Mouse (Mus musculus): Measurements from ENCODE around the gene Plcb4. TPM values are rescaled to one million over a fixed set of nuclear protein-coding genes. Genes with fewer than 3 reads are reported as not detected.

The Plcb4 gene
- polyA plus RNA-seq (2012; rRNA removed): 3.5 and 3.7 TPM in 2 replicates

DNA sequence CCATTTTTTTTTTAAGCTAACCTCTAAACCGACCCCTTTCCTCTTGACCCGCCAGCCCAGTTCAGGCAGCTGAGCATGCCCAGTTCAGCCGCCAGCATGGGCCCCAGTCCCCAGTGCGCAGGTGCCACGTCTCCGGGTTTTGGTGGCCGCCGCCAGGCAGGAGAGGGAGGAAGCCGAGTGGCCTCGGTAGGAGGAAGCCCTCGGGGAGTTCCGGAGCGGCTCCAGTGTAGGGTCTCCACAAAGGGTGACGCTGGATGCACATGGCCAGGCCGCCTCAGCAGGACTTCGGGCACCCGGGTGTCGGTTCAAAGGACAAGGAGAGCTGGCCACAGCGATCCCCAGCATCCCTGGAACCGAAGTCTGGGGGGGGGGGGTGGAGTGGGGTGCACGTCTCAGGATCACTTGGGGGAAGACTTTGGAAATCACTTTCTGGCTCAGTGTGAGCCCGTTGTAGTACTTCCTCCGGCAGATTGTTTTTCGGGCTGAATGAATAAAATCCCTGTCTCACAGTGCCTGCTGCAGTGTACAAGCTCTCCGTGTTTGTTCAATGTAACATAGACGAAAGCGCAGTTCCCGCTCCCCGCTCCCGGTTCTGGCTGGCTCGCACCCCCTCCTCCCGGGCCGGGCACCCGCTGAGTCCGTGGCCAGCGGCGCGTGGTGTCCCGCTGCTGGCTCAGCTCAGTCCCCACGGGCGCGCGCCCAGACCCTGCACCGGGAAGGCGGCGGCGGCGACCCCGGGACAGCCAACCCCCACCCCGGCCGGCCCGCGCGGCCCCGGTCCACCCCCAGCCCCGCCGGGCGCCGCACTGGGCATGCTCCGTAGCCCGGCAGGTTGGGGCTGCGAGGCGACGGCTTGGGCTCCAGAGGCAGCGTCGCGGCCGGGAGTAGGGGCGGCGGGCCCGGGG lies at the start of gene Plcb4:
Gene Plcb4, plus strand, starts transcription at position 526 of the 905 bp plus-strand sequence.
- 2% methylated on average over 70 of the region's 71 CpGs for WGBS
- Histone ChIP-seq H3K4me1 (replicated peaks; ENCODE audit: control insufficient read depth, insufficient read depth, low read length) (no peaks in the 10 kb centered on the region), H3K27me3 (ENCODE audit: control insufficient read depth, insufficient read depth, low read length) (no peaks in the 10 kb centered on the region), H3K4me3 (ENCODE audit: control insufficient read depth, insufficient read depth, low read length) (peak within 1 kb of the TSS; percentile 73), H3K36me3 (ENCODE audit: control insufficient read depth, insufficient read depth, low read length) (no peaks in the 10 kb centered on the region), H3K27ac (ENCODE audit: control insufficient read depth, insufficient read depth, low read length) (peak within 1 kb of the TSS; percentile 5; the same call in 1 of the 2 replicates)
- TF ChIP-seq POLR2A (IDR thresholded peaks at IDR 0.05; ENCODE audit: control insufficient read depth, extremely low read depth, insufficient read depth, low read length, poor library complexity): peak; percentile 63; the same call in 1 of the 2 replicates
- no peak for TF ChIP-seq CTCF (IDR thresholded peaks at IDR 0.05; ENCODE audit: borderline replicate concordance, control insufficient read depth, extremely low read depth, insufficient read depth, low read length, poor library complexity)
- DNase-seq: peak; percentile 89

DNA sequence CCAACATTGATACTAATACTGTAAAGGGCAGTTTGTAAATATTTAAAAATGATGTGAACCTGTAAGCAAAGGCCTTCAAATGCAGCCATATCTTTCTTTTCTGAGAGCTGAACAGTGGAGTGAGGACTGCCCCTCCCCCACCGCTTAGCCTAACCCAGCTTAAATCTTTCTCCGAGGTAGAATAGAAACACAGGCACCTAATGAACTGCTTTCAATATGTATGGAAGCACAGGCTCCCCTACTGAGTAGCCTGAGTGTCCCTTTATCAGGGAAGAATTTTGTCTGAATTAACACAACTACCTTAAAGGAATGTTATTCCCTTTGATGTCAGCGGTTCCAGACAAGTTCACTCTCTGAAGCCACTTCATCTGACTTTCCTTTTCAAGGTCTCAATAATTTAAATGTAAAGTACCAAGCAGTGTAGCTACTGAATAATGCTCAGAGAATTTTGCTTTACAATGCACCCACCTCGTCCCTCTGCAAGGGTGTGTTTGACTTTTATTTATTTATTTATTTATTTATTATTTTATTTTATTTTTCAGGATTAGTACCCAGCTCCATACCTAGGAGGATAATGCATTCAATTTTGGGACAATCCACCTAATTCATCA lies 44.1 kb upstream of the Plcb4 start:
- no peak overlapping the region for H3K27ac ChIP-seq (ENCODE audit: control insufficient read depth, insufficient read depth, low read length)
- 84% methylated on average over 4 of the region's 4 CpGs for WGBS
- no peak for TF ChIP-seq POLR2A (IDR thresholded peaks at IDR 0.05; ENCODE audit: control insufficient read depth, extremely low read depth, insufficient read depth, low read length, poor library complexity)
- TF ChIP-seq CTCF (IDR thresholded peaks at IDR 0.05; ENCODE audit: borderline replicate concordance, control insufficient read depth, extremely low read depth, insufficient read depth, low read length, poor library complexity): no peak
- H3K4me1 ChIP-seq (replicated peaks; ENCODE audit: control insufficient read depth, insufficient read depth, low read length): no peaks in the 10 kb centered on the region
- no peak overlapping the region for H3K4me3 ChIP-seq (ENCODE audit: control insufficient read depth, insufficient read depth, low read length)
- no peaks in the 10 kb centered on the region for H3K27me3 ChIP-seq (ENCODE audit: control insufficient read depth, insufficient read depth, low read length)
- DNase-seq: no peak
- H3K36me3 ChIP-seq (ENCODE audit: control insufficient read depth, insufficient read depth, low read length): no peaks in the 10 kb centered on the region

DNA sequence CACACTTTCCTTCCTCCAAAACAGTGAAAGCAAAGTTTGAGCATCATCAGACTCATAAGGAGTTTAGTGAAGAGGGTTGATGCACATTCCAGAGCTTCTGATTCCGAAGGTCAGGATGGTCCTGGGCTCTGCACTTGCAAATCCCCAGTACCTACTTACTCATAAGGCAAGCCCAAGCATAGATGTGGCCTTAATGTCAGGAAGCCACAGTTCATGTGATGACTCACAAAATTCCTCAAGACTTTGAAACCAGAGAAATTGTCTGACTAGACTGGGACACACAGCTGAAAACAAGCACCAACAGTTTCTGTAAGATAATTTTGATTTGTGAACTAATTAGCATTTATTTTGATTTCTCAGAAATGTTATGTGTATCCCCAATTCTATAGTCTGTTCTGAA lies 42.7 kb upstream of the Plcb4 start:
- Histone ChIP-seq H3K4me1 (replicated peaks; ENCODE audit: control insufficient read depth, insufficient read depth, low read length) (no peaks in the 10 kb centered on the region), H3K4me3 (ENCODE audit: control insufficient read depth, insufficient read depth, low read length) (no peak overlapping the region), H3K27ac (ENCODE audit: control insufficient read depth, insufficient read depth, low read length) (no peak overlapping the region), H3K27me3 (ENCODE audit: control insufficient read depth, insufficient read depth, low read length) (no peaks in the 10 kb centered on the region), H3K36me3 (ENCODE audit: control insufficient read depth, insufficient read depth, low read length) (no peaks in the 10 kb centered on the region)
- DNase-seq: no peak
- WGBS: 75% methylated on average over 1 of the region's 1 CpGs
- no peak for TF ChIP-seq POLR2A (IDR thresholded peaks at IDR 0.05; ENCODE audit: control insufficient read depth, extremely low read depth, insufficient read depth, low read length, poor library complexity)
- no peak for TF ChIP-seq CTCF (IDR thresholded peaks at IDR 0.05; ENCODE audit: borderline replicate concordance, control insufficient read depth, extremely low read depth, insufficient read depth, low read length, poor library complexity)

DNA sequence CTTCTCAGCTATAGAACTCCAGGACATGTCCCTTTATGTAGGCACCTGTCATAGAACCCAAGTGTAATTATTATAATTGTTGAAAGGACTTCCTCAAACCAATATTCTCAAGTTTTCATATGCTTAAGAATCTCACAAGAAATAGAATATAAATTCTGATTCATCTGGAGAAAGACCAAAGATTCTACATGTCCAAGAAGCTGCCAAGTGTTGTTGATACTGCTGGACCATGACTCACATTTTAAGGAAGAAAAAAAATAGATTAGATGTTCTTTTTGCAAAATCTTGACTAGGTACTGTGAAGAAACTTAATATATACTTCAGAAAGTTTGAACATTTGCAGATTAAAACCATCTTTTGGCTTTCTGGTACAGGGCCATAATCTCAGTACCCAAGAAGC lies 40.3 kb upstream of the Plcb4 start:
- Histone ChIP-seq H3K27me3 (ENCODE audit: control insufficient read depth, insufficient read depth, low read length) (no peaks in the 10 kb centered on the region), H3K36me3 (ENCODE audit: control insufficient read depth, insufficient read depth, low read length) (no peaks in the 10 kb centered on the region), H3K4me3 (ENCODE audit: control insufficient read depth, insufficient read depth, low read length) (no peak overlapping the region), H3K27ac (ENCODE audit: control insufficient read depth, insufficient read depth, low read length) (no peak overlapping the region), H3K4me1 (replicated peaks; ENCODE audit: control insufficient read depth, insufficient read depth, low read length) (no peaks in the 10 kb centered on the region)
- no peak for DNase-seq
- no peak for TF ChIP-seq POLR2A (IDR thresholded peaks at IDR 0.05; ENCODE audit: control insufficient read depth, extremely low read depth, insufficient read depth, low read length, poor library complexity)
- no peak for TF ChIP-seq CTCF (IDR thresholded peaks at IDR 0.05; ENCODE audit: borderline replicate concordance, control insufficient read depth, extremely low read depth, insufficient read depth, low read length, poor library complexity)

DNA sequence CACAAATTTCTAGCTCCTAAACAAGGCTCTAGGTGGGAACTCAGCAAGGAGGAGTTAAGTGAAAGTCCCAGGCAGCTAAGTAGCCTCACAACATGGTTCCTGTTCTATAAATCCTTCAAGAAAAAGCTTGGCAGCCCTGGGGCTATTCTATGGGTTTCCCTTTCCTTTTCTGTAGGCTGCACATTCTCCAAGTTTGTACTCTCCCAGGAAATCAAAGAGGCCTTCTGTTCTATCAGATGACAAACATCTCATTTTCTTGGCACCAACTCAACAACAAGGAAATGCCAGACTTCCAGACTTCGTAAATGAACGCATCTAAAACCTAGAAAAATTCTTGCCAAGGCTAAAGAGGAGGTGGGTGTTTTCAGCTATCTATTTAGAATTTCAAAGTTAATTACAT lies 38.9 kb upstream of the Plcb4 start:
- no peaks in the 10 kb centered on the region for H3K36me3 ChIP-seq (ENCODE audit: control insufficient read depth, insufficient read depth, low read length)
- H3K4me1 ChIP-seq (replicated peaks; ENCODE audit: control insufficient read depth, insufficient read depth, low read length): no peaks in the 10 kb centered on the region
- 77% methylated on average over 2 of the region's 2 CpGs for WGBS
- TF ChIP-seq CTCF (IDR thresholded peaks at IDR 0.05; ENCODE audit: borderline replicate concordance, control insufficient read depth, extremely low read depth, insufficient read depth, low read length, poor library complexity) (no peak), POLR2A (IDR thresholded peaks at IDR 0.05; ENCODE audit: control insufficient read depth, extremely low read depth, insufficient read depth, low read length, poor library complexity) (no peak)
- H3K27ac ChIP-seq (ENCODE audit: control insufficient read depth, insufficient read depth, low read length): no peak overlapping the region
- H3K4me3 ChIP-seq (ENCODE audit: control insufficient read depth, insufficient read depth, low read length): no peak overlapping the region
- DNase-seq: no peak
- no peaks in the 10 kb centered on the region for H3K27me3 ChIP-seq (ENCODE audit: control insufficient read depth, insufficient read depth, low read length)

DNA sequence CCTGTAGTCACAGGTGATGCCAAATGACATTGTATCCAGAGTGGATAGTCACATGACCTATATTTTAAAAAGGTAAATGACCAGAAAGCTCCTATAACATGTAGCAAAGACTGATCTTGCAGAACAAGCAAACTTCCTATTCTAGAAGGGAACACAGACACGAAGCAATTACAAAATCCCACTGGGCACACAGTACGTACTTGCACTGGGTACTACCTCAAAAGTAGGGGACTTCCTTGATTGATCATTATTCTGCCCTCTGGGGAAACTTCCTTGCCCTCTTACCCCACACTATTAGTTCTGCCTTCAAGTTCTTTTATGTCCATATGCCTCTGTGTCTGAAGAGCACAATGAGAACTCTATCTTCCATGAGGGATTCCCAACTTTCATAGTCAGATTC lies 31.0 kb upstream of the Plcb4 start:
- no peak for DNase-seq
- no peak overlapping the region for H3K4me3 ChIP-seq (ENCODE audit: control insufficient read depth, insufficient read depth, low read length)
- H3K4me1 ChIP-seq (replicated peaks; ENCODE audit: control insufficient read depth, insufficient read depth, low read length): no peaks in the 10 kb centered on the region
- H3K36me3 ChIP-seq (ENCODE audit: control insufficient read depth, insufficient read depth, low read length): no peaks in the 10 kb centered on the region
- 91% methylated on average over 2 of the region's 2 CpGs for WGBS
- TF ChIP-seq CTCF (IDR thresholded peaks at IDR 0.05; ENCODE audit: borderline replicate concordance, control insufficient read depth, extremely low read depth, insufficient read depth, low read length, poor library complexity): no peak
- TF ChIP-seq POLR2A (IDR thresholded peaks at IDR 0.05; ENCODE audit: control insufficient read depth, extremely low read depth, insufficient read depth, low read length, poor library complexity): no peak
- no peak overlapping the region for H3K27ac ChIP-seq (ENCODE audit: control insufficient read depth, insufficient read depth, low read length)
- H3K27me3 ChIP-seq (ENCODE audit: control insufficient read depth, insufficient read depth, low read length): no peaks in the 10 kb centered on the region

Measured in thymus, adult 2 months (tissue).